Mouse (Mus musculus) olfactory bulb, adult 2 months (tissue): Measurements from ENCODE around the gene Vwa3a.

Experiments used
- CTCF ChIP-seq: fragments of 200-500 bp; IDR thresholded peaks from 2 replicates; pipeline ENCODE4 v1.5.1; 2012; ENCODE audit warnings: low read depth, mild to moderate bottlenecking, low read length, moderate library complexity; ENCODE audit not compliant: insufficient read depth
- POLR2A ChIP-seq: fragments of 200-500 bp; IDR thresholded peaks from 2 replicates; pipeline ENCODE4 v1.6.1; 2012; ENCODE audit warnings: mild to moderate bottlenecking, low read depth, low read length, moderate library complexity; ENCODE audit not compliant: insufficient read depth

DNA sequence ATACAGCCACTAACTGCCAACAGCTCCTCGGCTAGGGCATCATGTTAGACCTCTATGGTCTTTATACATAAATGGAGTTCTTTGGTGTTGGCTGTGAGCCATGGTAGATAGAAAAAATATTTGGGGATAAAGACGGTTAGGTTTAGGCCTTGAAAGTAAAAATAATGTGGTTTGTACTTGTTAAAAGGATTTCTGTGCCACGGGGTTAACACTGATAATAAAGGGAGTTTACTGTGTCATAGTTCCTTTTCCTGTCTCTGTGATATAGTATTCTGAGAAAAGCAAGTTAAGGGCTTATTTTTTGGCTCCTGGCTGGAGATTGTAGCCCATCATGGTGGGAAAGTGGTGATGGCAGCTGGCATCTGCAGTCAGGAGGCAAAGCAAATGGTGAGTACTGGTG is 35.2 kb upstream of the Vwa3a start:
- no peak for TF ChIP-seq CTCF
- no peak for TF ChIP-seq POLR2A
